Mouse (Mus musculus) thymus, postnatal 0 days (tissue): ENCODE data around the gene Cul5. TPM values are rescaled to one million over a fixed set of nuclear protein-coding genes. Genes with fewer than 3 reads are reported as not detected.

Experiments
- DNase-seq: peaks from one replicate; pipeline ENCODE4 v3.0.0-alpha.2; 2015; ENCODE audit warnings: low spot score
- polyA plus RNA-seq: library from polyadenylated mRNA; unstranded; fragments of >200 nt; fragmentation: Nextera tagmentation; extraction: Ambion mirVana; gene quantifications from 2 replicates; pipeline ENCODE4 v1.2.1, GENCODE M21; 2015

Gene Cul5
- polyA plus RNA-seq, 1 experiment from 2014 or later = 34.5 TPM

DNA sequence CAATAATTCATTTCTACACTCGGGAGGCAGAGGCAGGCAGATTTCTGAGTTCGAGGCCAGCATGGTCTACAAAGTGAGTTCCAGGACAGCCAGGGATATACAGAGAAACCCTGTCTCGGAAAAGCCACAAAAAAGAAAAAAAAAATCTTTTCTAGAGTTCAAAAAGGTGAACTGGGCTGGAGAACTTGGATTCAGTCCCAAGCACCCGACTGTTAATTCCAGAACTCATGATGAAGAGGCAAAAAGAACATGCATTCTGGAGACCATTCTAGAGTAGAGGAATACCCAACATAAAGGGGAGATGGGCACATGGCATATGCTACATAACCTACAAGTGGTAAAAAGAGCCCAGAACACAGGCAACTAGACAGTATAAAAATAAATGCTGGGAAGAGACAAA lies 62.0 kb downstream of the Cul5 start:
- DNase-seq = no peak

DNA sequence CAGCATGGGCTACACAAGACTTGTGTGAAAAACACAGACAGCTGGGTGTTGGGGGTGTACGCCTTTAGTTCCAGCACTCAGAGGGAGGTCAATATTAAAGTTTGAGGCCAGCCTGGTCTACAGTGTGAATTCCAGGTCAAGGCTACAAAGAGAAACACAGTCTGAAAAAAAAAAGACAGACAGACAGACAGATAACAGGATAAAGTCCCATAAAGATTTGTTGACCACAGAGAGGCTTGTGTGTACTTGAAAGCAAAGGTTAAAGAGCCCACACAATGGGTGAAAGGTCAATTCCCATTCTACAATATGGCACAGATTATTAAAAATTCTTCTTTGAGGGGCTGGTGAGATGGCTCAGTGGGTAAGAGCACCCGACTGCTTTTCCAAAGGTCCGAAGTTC lies 62.6 kb downstream of the Cul5 start:
- no peak for DNase-seq

- DNase-seq = no peak
Observed at GRCm38 (mm10) chr9:53604954-53605353, 64.9 kb downstream of the Cul5 start.

- no peak for DNase-seq
Observed at GRCm38 (mm10) chr9:53603849-53604248, 66.0 kb downstream of the Cul5 start.

DNA sequence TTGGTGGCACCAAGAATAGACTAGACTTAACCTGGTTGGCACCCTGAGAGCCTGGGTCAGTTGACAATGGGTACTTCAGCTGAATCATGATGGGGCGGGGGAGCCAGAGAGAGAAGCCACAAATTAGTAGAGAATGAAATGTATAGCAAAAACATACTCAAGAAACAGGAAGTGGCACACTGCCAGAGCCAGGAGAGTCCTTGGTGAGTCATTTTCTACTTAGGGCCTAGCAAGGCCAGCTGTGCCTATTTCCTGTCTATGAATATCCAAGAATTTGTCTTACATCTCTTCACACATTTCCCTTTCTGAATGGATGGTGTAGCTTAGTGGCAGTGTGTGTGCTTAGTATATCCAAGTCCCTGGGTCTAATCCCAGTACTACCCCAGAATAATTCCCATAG lies 66.4 kb downstream of the Cul5 start:
- peak; percentile 61 for DNase-seq

GRCm38 (mm10) chr9:53601541-53601940 lies 68.3 kb downstream of the Cul5 start:
- no peak for DNase-seq

DNA sequence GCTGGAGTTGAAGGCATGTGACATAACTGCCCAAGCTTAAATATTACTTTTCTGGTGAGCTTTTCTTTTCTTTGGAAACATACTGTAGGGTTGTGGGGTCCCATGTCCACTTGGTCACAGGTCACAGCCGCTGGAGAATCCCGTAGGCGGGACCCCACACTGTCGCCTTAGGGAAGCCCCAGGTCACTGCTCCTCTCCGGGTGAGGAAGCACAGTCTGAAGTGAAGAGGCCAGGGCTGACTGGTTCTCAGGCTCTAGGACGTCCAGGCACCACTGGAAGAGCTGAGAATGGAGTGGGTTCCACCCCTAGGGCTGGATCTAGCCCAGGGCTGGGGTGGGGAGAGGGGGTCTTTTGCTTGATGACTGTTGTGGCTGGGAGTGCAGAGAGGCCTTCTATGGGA lies 71.2 kb downstream of the Cul5 start:
- DNase-seq = no peak

GRCm38 (mm10) chr9:53596971-53597600 lies 72.7 kb downstream of the Cul5 start:
- DNase-seq = no peak

- peak; percentile 66 for DNase-seq
Observed at GRCm38 (mm10) chr9:53594764-53595163, 75.0 kb downstream of the Cul5 start.

GRCm38 (mm10) chr9:53581870-53582269 lies 87.9 kb downstream of the Cul5 start:
- no peak for DNase-seq

- no peak for DNase-seq
Observed at GRCm38 (mm10) chr9:53575721-53576120, 94.1 kb downstream of the Cul5 start.

GRCm38 (mm10) chr9:53572516-53573307 lies 97.1 kb downstream of the Cul5 start:
- no peak for DNase-seq

- no peak for DNase-seq
Observed at GRCm38 (mm10) chr9:53570662-53571061, 99.2 kb downstream of the Cul5 start.

Other genes with a start within 250 kb of the Cul5 start
- gene Atm, start 133.3 kb downstream of the Cul5 start, polyA plus RNA-seq = 11.0 and 13.5 TPM in 2 replicates
- gene Npat, start 133.0 kb downstream of the Cul5 start, polyA plus RNA-seq = 13.3 and 13.5 TPM in 2 replicates
- 88.6 and 99.1 TPM in 2 replicates for gene Acat1, start 59.6 kb downstream of the Cul5 start, polyA plus RNA-seq
- gene Rab39, start 36.2 kb upstream of the Cul5 start, polyA plus RNA-seq = 0.39 and 0.42 TPM in 2 replicates
- gene Slc35f2, start 101.5 kb upstream of the Cul5 start, polyA plus RNA-seq = 8.8 and 9.4 TPM in 2 replicates
- 2.5 and 3.5 TPM in 2 replicates for gene Sln, start 180.2 kb upstream of the Cul5 start, polyA plus RNA-seq